Comparison of ENCODE assay signal across 10 mouse cellular contexts in the genomic region with DNA sequence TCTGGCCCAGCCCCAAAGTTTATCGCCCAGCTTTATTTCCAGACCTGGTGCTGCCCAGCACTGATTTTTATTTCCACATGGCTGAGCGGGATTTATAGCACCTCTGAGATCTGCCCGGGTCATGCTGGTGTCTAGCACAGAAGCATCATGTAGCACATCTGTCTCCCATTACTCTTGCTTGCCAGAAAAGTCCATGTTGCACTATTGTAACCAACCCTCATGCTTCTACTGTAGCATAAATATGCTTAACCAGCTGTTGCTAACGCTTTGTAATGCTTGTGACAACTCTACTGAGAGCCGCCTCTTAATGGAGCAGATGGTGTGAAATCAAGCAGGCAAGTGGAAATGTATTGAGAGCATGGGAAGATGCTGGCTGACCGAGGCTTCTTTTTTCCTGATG.
DNase-seq lines count a peak whose midpoint lies in the region; ATAC-seq lines count a peak whose summit lies in the region.
"Had no signal": no experiment of that assay in that cellular context is flagged by ENCODE, and none has a peak within 500 bp of the region (broad histone marks: within the 10 kb centered on the region; RNA-seq: fewer than 3 reads in every experiment).

No protein-coding gene starts in this region.

- no peak overlapping the region for H3K4me2 ChIP-seq in forebrain, embryonic 15.5 days (replicated peaks)

- H3K27me3 ChIP-seq in forebrain, embryonic 15.5 days, result no peaks in the 10 kb centered on the region

- ATAC-seq in forebrain, embryonic 15.5 days (replicated peaks), result peak; percentile 69; the same call in 1 of the 2 replicates

- DNase-seq in kidney, postnatal 10 days, result peak; percentile 51
- DNase-seq in kidney, adult 11 months, result no peak
- peak; percentile 57 for DNase-seq in embryo, embryonic 10.5 days (ENCODE audit: low spot score)
- peak; percentile 86 for DNase-seq in mesoderm, embryonic 11.5 days (ENCODE audit: low read depth, low spot score)
- DNase-seq in urinary bladder, postnatal 4 days (ENCODE audit: low spot score in 2 of 2), result no peak
- DNase-seq in adrenal gland, adult 2 months, result no peak
- DNase-seq in thymus, postnatal 0 days (ENCODE audit: low spot score), result no peak
- DNase-seq: adrenal gland, postnatal 36 days had no signal

- H3K9ac ChIP-seq in forebrain, embryonic 15.5 days (replicated peaks), result no peak overlapping the region

- H3K9me3 ChIP-seq in forebrain, embryonic 15.5 days, result no peaks in the 10 kb centered on the region
- H3K9me3 ChIP-seq: heart, embryonic 10.5 days had no signal

- WGBS in forebrain, embryonic 15.5 days, result 52% methylated on average over 6 of the region's 6 CpGs

- H3K27ac ChIP-seq in forebrain, embryonic 15.5 days (replicated peaks), result no peak overlapping the region
- H3K27ac ChIP-seq: heart, embryonic 10.5 days had no signal

- H3K4me1 ChIP-seq in forebrain, embryonic 15.5 days, result no peaks in the 10 kb centered on the region
- H3K4me1 ChIP-seq: heart, embryonic 10.5 days had no signal

- no peaks in the 10 kb centered on the region for H3K36me3 ChIP-seq in forebrain, embryonic 15.5 days
- H3K36me3 ChIP-seq: heart, embryonic 10.5 days had no signal

- H3K4me3 ChIP-seq in forebrain, embryonic 15.5 days, result no peak overlapping the region
- H3K4me3 ChIP-seq: heart, embryonic 10.5 days had no signal

Comparison
In these comparisons a context has a peak if more than half of its experiments do, and no peak if none do; other contexts are left out.
1. DNase-seq: peak in kidney, postnatal 10 days (single experiment), embryo, embryonic 10.5 days (single experiment) and mesoderm, embryonic 11.5 days (single experiment); none in kidney, adult 11 months (single experiment), urinary bladder, postnatal 4 days (0 of 2), adrenal gland, adult 2 months (single experiment) and thymus, postnatal 0 days (single experiment).